Mouse (Mus musculus) retina, postnatal 7 days (tissue): ENCODE measurements around the gene Nr1h4.

Experiments used
- DNase-seq: peaks from one replicate; pipeline ENCODE4 v3.0.0-alpha.2; 2012; ENCODE audit warnings: low read depth, low spot score

The Nr1h4 gene

DNA sequence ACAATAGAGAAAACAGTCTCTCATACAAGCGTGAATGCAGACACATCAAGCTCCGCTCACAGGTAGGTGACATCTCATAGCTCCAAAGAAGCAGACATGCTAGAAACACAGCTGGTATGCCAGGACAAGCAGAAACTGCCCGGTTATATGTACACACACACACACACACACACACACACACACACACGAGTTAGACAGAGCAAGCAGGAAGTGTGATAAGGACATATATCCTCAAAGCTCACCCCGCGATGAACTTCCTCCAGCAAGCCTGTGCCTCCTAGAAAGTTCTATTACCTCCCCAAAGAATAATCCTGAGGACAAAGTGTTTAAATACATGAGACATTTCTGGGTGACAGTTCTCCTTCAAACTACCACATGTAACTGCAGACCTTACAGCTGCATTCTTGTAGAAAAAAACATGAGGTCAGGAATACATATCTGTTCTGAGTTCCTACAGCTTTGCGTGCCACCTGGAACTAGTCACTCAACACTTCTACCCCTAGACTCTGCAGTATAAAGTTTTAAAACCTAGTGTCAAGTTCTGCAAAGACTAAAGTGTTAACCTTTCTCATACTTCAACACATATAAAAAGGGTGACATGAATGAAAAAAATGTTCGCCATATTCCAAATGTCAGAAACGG lies 11.5 kb downstream of the Nr1h4 start:
- DNase-seq = no peak

DNA sequence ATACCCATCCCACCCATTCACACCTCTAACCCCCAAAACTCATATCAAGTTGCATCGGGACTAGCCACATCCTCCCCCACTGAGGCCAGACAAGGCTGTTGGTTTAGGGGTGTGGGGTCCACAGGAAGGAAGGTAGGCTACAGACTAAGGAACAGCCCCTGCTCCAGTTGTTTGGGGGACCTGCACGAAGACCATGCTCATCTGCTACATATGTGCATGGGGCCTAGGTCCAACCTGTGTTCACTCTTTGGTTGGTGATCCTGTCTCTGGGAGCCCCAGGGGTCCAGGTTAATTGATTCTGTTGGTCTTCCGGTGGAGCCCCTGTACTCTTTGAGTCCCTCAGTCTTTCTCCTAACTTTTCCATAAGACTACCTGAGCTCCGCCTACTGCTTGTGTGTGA lies 13.0 kb downstream of the Nr1h4 start:
- DNase-seq = no peak

DNA sequence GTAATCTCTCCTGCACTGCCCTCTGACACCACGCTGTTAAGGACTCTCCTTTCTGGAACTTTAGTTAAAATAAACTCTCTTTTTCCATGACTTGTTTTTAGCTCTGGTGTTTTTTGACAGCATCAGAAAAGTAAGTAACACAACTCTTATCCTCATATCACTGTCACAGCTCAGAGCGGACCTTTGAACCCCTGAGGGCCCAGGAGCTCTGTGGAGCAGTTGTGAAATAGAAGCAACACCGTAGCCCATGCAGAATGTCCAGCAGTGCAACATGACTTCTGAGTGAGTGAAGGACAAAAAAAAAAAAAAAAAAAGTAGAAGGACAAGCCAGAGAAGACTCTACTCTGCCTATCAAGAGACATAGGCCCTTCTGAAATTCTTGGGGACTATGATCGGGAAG lies 14.2 kb downstream of the Nr1h4 start:
- DNase-seq = no peak

DNA sequence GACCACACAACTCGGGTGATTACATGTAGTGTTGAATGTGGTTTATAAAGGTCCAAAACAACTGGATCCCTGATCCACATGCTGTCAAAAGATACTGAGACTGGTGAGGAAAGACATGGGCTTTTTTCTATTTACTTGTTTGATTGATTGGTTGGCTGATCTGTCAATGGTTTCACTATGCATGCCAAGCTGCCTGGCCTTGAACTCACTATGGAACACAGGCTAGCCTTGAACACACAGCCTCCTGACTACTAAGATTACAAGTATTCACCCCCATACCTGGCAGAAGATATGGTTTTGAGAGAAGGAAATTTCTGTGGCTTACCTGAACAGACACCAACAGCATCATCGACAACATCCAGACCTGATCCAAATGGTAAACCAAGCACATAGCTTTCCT lies 15.0 kb downstream of the Nr1h4 start:
- no peak for DNase-seq

DNA sequence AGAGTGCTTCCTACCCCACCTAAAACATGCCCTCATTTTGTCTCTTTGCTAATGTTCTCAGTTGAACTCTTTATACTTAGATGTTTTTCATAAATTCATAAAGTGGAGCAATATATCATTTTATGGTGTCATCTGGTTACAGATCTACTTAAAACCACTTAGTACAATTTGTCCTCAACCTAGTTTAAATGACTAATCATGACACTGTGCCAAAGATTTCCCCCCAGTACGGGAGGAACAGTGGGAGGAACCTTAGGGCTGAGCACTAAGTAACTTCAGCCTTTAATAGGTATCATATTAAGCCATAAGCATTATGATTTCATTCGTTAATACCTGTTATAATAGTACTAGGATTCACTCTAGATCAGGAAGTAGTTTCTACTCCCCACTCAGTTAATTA lies 17.6 kb downstream of the Nr1h4 start:
- DNase-seq = no peak

DNA sequence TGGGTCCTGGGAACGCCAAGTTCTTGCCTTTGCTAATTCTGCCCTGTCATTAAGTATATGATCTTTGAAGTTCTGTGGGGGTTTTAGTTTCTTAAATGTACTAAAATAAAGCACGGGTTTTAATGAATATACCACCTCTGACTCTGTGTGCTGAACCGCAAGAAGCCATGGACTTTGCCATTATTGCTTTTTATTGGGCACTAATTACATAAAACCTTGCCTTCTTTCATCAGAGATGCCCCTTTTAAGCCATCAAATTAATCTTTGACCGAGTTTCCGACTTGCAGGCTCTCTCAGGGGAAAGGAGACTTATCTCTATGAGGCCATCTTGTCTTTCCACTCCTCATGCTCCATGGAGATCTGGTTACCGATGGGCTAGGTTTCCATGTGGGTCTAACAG lies 20.8 kb downstream of the Nr1h4 start:
- no peak for DNase-seq

DNA sequence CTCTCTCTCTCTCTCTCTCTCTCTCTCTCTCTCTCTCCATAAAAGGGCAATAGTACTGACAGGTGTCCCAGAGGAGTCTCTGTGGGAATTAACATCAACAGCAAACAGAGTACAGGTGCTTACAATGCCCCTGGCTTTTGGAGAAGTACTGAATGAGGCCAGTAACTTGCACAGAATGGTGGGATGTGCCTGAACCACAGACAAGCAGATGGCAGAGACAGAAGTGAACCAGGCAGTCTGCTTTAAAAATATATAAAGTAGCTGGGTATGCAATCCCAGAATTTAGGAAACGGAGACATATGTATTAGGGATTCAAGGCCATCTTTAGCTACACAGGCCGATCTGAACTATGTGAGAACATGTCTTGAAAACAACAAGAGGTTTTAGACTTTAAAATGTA lies 22.8 kb downstream of the Nr1h4 start:
- DNase-seq = no peak

DNA sequence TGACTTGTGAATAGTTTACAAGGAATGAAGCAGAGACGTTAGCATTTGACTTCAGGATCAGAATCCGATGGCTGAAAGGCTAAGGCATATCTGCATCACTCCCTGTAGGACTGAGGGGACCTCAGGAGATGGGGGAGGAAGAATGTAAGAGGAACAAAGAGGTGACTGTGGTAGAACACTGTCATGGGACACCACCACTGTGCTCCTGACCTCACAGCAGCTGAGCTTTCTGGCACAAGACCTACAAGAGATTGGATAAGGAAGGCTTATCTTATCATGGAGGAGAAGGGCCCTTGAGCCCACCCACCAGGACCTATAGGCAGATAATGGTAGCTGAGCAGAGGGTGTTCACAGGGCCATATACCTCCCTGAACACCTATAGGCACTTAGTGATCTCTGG lies 24.8 kb downstream of the Nr1h4 start:
- DNase-seq = no peak

DNA sequence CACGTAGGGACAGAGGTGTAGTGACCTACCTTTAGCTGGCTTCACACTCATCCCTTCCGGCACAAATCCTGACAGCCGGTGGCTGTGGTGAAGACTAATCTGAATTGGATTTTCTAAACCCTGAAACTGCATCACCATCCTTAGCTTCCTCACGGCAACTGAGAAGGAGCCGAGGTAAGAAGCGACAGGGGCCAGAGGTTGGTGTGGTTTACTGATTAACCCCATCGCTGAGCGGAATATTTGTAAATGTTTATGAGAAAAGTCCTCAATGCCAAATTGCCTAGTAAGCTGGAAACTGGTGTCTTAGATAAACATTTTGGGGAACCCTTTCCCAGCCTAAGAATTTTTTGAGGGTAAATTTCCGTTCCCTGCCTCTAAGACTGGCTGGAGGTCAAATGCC lies 26.9 kb downstream of the Nr1h4 start:
- no peak for DNase-seq

DNA sequence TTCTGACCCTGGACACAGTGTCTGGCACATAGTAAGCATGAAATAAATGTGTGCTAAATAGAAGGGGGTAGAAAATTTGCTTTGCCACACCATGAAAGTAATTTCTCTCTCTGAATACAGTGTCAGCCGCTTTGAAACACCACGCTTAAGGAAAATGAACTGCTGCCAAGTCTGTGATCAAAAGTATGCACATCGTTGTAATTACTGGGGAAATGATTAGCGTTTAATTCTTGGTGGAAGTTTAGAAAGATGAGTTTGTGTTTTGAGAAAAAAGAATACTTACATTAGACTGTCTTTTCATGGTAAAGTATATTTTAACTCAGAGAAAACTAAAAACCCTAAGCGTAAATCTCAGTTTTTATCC lies 27.8 kb downstream of the Nr1h4 start:
- no peak for DNase-seq

DNA sequence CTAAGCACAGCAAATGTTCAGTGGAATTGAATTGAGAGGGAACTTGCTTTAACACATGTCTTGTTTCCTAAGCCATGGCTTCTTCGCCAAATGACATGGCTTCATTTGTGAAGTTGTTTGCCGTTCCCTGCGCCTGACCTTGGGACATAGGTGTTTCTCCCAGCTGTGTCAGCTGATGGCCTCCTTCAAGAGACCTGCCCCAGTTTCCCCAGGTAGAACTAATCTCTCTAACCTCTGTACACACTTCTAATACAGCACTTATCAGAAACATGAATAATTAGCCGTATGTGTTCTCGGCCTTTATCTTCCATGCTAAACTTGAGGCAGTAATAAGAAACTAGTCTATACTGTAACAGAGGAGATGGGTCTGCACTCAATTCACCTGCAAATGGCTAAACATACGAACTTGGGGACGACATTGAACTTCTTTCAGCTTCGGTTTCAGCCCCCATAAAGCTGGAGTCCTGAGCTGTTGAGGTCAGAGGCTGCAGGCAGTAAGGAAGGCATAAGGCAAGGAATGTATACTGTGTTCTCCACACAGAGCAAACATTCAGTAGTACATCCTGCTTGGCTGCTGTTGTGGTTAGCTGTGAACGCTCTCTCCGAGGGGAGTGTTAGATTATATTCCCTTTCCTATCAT lies 28.3 kb downstream of the Nr1h4 start:
- no peak for DNase-seq

DNA sequence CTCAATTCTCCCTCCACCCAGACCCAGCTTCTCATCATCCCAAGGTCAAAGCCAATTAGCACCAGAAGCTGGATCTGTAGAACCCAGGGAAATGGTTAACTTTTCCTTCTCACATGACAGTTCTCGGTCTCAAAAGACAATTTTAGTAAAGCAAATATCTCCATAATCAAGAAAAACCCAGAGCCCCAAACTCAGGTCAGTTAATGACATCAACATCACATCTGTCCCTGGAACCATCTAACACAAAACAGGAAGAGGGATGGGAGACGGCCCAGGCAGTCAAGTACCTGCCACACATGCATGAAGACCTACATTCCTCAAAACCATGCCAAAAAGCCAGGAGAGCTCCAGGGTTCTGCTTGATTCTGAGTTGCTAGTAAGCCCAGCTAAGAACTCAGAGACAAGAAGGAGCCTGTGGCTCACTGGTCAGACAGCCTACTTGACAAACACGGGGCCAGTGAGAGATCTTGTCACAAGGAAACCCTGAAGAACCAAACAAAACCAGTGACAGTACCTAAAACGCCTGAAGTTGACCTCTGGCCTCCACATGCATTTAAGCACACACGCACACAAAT lies 30.3 kb downstream of the Nr1h4 start:
- DNase-seq = no peak

DNA sequence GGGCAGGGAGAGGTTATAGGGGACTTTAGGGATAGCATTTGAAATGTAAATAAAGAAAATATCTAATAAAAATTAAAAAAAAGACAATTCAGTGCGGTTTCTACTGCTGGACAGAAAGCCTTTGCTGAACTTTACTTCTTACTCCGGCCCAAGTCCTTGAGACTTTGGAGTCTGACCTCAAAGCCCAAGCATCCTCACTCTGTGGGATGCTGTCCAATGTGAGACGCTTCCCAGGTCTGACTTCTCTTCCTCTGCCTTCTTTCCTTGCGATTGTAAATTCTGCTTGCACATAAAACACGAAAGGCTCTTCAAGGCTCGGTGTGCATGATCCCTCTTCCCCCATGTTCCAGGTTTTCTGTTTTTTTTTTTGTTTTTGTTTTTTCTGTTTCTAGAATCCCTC lies 31.5 kb downstream of the Nr1h4 start:
- no peak for DNase-seq

DNA sequence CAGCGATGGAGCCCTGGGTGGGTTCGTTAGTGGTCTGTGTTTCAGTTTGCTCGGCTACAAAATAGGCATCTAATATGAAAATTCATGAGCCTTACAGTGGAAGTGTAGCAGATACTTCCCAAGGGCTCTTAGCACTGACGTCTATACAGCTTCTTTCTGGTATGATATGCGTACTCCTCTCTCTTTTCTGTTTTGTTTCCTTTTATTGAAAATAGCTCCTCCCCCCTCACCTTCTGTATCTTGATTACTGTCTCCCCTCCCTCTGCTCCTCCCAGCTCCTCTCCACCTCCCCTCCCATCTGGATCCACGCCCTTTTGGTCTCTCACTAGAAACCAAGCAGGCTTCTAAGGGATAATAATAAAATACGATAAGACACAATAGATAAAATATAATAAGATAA lies 37.8 kb downstream of the Nr1h4 start:
- DNase-seq = no peak

DNA sequence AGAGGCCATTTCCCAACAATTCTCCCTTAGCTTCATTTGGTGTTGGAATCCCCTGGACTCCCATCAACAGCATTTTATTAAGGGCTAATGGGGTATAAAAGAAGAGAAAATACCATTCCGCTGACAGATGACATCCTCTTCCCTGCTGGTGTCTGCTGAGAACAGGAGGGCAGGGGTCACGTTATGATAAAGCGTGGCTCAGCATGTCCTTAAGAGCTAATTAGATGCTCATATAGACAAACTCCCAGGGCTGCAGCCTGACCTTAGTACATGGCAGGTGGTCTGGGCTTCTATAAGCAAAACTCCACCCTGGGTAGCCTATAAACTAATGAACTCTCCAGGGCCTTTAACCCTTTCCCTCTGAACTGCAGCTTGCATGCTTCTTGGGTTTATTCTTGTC lies 42.1 kb downstream of the Nr1h4 start:
- DNase-seq = no peak

DNA sequence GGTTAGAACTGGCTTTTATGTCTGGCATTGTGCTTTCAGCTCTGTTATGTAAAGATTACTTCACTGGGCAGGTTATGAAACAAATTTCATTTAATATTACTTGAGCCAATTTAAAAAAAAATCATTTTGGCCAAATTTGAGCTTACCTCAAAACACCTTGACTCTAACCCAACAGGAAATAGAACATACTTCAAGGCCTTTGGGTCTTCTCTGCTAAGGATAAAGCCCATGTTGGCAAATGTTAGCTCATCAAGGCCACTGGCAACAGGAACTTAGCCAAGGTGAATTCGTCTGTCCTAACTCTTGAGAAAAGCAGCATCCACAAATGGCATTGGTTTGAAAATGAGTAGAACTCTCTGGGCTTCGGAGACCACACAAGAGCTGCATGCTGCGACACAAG lies 43.1 kb downstream of the Nr1h4 start:
- DNase-seq = no peak

DNA sequence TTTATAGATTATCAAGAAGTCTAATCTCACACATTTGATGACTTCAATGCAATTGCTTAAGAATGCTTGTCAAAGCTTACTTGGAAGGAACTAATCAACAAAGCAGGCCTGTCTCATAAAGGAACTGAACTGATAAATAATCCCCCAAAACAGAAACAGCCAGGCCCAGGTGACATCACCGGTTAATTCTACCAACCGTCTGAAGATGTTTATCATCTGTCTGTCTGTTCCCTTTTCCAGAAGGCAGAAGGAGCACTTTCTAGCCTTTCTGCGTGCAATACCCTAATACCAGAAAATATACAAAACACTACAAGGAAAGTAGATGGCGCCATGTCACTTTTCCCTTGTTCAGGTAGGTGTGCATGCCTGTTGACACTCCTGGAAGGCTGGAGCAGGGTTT lies 43.9 kb downstream of the Nr1h4 start:
- DNase-seq = no peak

DNA sequence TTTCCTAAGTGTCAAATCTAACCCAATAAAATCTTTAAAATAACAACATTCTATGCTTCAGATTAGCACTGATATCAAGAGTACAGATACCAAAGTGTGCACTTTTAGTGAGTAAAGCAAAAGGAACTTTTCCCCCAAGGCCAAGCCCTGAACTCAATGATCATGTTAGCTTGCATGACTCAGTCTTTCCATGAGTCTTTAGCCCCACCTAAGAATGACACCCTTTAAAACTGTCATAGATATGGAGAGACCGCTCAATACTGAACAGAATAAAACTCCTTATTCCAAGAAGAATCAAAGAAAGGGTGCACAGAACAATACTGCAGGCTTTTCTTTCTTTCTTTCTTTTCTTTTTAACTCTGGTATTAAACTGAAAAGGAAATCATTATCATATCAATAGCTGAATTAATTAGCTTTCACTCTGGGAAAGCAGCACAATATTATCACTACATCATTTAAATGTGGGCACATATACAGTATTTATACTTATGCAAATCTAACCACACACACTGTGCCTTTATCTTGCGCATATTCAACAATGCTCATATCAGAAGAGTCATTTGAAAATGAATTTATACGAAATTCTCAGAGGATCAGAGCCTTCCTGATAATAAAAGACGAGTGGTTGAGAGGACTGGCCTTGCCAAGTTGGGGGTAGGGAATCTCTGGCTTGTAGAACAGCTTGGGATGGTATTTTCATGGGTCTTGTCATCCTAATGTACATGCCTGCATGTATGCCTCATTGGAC lies 46.2 kb downstream of the Nr1h4 start:
- no peak for DNase-seq

DNA sequence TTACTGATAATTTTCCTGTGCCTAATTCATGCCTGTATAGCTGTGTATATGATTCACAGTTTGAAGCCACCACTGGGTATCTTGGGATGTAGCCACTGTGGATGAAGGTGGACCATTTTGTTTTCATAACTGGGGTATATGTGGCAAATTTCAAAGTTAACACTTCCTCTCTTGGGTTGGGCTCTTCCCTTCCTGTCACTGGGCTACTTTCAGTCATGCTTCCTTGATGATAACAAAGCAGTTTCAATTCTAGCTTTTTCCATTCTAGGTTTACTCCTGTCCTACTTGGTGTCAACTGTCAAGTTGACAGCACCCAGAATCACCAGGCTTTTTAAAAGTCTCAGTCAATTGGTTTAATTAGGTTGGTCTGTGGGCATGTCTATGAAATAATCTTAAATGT lies 48.5 kb downstream of the Nr1h4 start:
- DNase-seq = no peak

DNA sequence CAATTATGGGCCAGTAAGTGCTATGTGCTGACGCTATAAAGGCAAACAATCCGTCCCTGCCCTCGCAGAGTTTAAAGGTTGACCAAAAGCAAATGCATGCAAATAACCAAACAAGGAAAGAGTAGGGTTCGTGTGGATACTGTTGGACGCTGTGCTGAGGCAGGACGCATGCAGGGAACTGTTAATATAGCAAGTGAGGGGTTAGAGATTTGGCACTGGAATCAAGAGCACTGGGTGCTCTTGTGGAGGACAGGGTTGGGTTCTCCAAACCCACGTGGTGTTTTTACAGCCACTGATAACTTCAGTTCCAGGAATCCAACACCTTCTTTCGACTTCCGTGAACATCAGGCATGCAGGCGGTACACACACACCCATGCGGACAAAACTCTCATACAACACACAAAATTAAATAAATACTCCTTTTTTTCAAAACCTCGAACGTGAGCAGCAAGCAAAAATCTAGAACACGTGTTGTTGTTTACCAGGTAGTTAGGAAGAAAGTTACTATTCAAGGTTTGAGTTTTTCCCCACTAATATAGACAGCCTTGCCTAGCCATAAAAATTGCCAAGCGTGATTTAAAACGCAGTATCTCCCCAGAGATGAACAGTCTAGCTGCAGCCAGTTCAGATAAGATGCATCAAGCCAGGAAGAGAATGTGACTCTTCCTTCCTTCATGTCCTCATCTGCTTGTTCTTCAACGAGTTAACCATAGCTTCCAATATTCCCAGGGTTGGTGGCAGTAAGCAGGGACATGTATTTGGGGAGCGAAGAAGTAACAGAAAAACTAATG lies 49.4 kb downstream of the Nr1h4 start:
- DNase-seq = no peak

DNA sequence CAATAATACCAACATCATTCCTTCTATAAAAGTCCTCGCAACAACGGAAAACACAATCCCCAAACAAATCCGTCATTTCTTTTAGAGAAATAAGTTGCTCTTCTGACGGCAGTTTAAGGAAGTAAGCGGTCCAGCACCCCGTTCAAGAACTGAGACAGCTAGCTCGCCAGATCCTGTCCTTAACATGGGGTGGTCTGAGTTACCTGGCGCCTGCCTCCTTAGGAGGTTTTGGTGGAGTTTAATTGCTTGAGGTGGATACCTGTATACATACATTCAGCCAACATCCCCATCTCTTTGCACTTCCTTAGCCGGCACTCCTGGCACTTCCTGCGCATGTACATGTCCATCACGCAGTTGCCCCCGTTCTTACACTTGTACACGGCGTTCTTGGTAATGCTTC lies 50.3 kb downstream of the Nr1h4 start:
- DNase-seq = no peak

DNA sequence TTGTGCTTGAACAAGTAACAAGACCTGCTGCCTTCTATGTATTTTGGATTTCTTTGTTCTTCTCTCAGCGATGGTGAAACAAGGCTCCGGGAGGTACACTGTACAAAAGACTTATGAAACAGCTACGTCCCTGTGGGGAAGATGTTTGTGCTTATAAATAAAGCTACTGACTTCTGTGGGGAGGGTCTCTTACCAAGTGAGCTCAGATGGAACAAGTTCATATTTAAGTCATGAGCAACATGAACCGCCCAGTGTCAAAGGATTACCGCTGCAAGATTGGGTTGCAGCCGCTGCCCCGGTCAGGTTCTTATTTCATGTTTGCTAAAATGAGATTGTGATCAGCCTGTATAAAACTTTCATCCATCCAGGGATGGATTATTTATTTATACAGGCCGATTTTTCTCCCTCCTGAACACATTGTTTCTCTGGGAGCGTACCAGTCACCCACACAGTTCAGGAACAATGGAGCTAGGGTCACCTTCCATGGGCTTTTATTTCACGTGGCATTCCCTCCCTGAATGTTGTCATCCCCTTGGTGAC lies 51.2 kb downstream of the Nr1h4 start:
- DNase-seq = no peak
